Mouse (Mus musculus) myocyte (in vitro differentiated cells): Measurements from ENCODE around the gene Lsm2. TPM values are rescaled to one million over a fixed set of nuclear protein-coding genes. Genes with fewer than 3 reads are reported as not detected.
"Not testable (repeated sequence)": the region's sequence is repeated elsewhere in the genome, so short reads cannot be mapped to it uniquely, and the experiment has no call there.

Source experiments
- H3K27me3 ChIP-seq: one replicate; pipeline ENCODE4 v1.6.1; 2011; ENCODE audit not compliant: control insufficient read depth, insufficient read depth, insufficient read length
- H3K36me3 ChIP-seq: one replicate; pipeline ENCODE4 v1.6.1; 2011; ENCODE audit not compliant: control insufficient read depth, insufficient read depth
- H3K4me2 ChIP-seq: one replicate; pipeline ENCODE4 v1.6.1; 2011; ENCODE audit warnings: low read depth, control low read depth
- H3K4me3 ChIP-seq: one replicate; pipeline ENCODE4 v1.5.1; 2011; ENCODE audit warnings: mild to moderate bottlenecking, control low read depth, moderate library complexity
- H3K79me2 ChIP-seq: one replicate; pipeline ENCODE4 v1.6.1; 2011; ENCODE audit not compliant: control insufficient read depth, insufficient read depth
- H3ac ChIP-seq: one replicate; pipeline ENCODE4 v1.6.1; 2011; ENCODE audit not compliant: control insufficient read depth, insufficient read length
- CEBPB ChIP-seq: IDR thresholded peaks from 2 replicates; pipeline ENCODE4 v1.6.1; 2011; ENCODE audit warnings: mild to moderate bottlenecking, moderate library complexity; ENCODE audit not compliant: poor library complexity, insufficient read depth, severe bottlenecking
- E2F4 ChIP-seq: IDR thresholded peaks from one replicate; pipeline ENCODE4 v1.6.1; 2011; ENCODE audit warnings: mild to moderate bottlenecking, control low read depth, moderate library complexity; ENCODE audit not compliant: insufficient read depth
- MAX ChIP-seq: IDR thresholded peaks from one replicate; pipeline ENCODE4 v1.6.1; 2011; ENCODE audit warnings: low read depth, mild to moderate bottlenecking, control low read depth
- MYOD1 ChIP-seq, 3 experiments: IDR thresholded peaks; one replicate each; pipeline ENCODE4 v1.6.1; 2011; ENCODE audit warnings: control low read depth in 2 of 3, low read depth in 2 of 3, mild to moderate bottlenecking in 2 of 3, moderate library complexity in 1 of 3; ENCODE audit not compliant: insufficient read length in 2 of 3, control insufficient read depth in 1 of 3
- POLR2A ChIP-seq: IDR thresholded peaks from one replicate; pipeline ENCODE4 v1.6.1; 2011; ENCODE audit warnings: low read depth, mild to moderate bottlenecking, control low read depth, moderate library complexity; ENCODE audit not compliant: insufficient read length
- POLR2AphosphoS2 ChIP-seq: IDR thresholded peaks from one replicate; pipeline ENCODE4 v1.6.1; 2011; ENCODE audit warnings: low read depth, control low read depth; ENCODE audit not compliant: insufficient read length
- REST ChIP-seq: IDR thresholded peaks from one replicate; pipeline ENCODE4 v1.6.1; 2011; ENCODE audit warnings: mild to moderate bottlenecking, control low read depth, moderate library complexity; ENCODE audit not compliant: insufficient read depth, insufficient read length
- SRF ChIP-seq: IDR thresholded peaks from one replicate; pipeline ENCODE4 v1.6.1; 2011; ENCODE audit warnings: low read depth; ENCODE audit not compliant: control insufficient read depth, insufficient read length
- TCF12 ChIP-seq: IDR thresholded peaks from one replicate; pipeline ENCODE4 v1.6.1; 2011; ENCODE audit warnings: mild to moderate bottlenecking, control low read depth; ENCODE audit not compliant: poor library complexity, insufficient read depth, severe bottlenecking
- TCF3 ChIP-seq: IDR thresholded peaks from one replicate; pipeline ENCODE4 v1.6.1; 2011; ENCODE audit warnings: low read depth, control low read depth; ENCODE audit not compliant: insufficient read length
- USF1 ChIP-seq: IDR thresholded peaks from one replicate; pipeline ENCODE4 v1.6.1; 2011; ENCODE audit warnings: low read depth, mild to moderate bottlenecking, control low read depth, moderate library complexity
- polyA plus RNA-seq: library from polyadenylated mRNA; unstranded; fragments of >200 nt; fragmentation: generic; extraction: Trizol; gene quantifications from one replicate; pipeline ENCODE4 v1.2.1, GENCODE M21; 2012; ENCODE audit warnings: missing spikeins

The Lsm2 gene
- polyA plus RNA-seq, 1 experiment, result 52.3 TPM

DNA sequence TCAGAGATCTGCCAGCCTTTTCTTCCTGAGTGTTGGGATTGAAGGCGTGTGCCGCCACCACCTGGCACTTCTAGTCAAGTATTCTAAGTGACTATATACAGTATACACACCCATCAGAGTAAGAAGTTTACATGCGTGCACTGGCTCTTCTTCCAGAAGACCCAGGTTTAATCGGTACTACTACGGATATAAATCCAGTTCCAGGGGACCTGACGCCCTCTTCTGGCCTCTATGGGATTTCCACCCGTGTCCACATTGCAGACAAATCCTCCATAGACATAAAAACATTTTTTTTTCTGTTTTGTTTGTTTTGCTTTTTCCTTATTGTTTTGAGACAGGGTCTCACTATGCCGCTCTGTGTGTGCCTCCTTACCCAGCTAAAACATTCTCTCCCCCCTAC is 34.1 kb upstream of the Lsm2 start:
- TF ChIP-seq TCF3 (no peak), E2F4 (no peak), SRF (no peak), TCF12 (no peak), POLR2A (no peak), REST (no peak)
- H3K4me3 ChIP-seq, result no peak overlapping the region
- H3K36me3 ChIP-seq, result peaks cover 14% of the 10 kb centered on the region
- no peak overlapping the region for H3ac ChIP-seq
- no peak overlapping the region for H3K4me2 ChIP-seq
- H3K79me2 ChIP-seq, result peaks cover 18% of the 10 kb centered on the region
- H3K27me3 ChIP-seq, result no peaks in the 10 kb centered on the region

DNA sequence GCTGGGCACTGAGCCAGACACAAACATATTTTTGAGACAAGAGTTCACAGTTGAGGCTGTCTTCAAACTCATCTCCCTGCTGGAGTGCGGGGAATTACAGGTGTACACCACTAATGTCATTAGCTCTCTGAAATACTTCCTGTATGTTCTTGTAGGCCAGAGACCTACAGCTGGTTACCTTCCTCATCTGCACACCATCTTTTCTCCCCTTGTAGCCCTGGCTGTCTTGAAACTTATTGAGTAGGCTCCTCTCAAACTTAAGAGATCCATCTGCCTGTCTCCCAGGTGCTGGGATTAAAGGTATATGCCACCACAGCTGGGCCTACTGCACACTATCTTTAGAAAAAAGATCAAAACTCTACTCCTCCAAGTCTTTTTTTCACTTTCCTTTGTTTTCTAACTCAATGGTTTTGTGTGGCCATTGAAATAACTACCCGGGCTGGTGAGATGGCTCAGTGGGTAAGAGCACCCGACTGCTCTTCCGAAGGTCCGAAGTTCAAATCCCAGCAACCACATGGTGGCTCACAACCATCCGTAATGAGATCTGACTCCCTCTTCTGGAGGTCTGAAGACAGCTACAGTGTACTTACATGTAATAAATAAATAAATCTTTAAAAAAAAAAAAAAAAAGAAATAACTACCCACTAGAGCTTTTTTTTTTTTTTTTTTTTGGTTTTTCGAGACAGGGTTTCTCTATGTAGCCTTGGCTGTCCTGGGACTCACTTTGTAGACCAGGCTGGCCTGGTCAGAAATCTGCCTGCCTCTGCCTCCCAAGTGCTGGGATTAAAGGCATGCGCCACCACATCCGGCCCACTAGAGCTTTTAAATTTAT is 32.7 kb upstream of the Lsm2 start:
- peaks cover 14% of the 10 kb centered on the region for H3K36me3 ChIP-seq
- peaks cover 18% of the 10 kb centered on the region for H3K79me2 ChIP-seq
- not testable (repeated sequence) for H3K4me2 ChIP-seq, H3ac ChIP-seq, H3K4me3 ChIP-seq, H3K27me3 ChIP-seq

- H3K79me2 ChIP-seq, result peaks cover 18% of the 10 kb centered on the region
- peaks cover 14% of the 10 kb centered on the region for H3K36me3 ChIP-seq
- H3K27me3 ChIP-seq, result no peaks in the 10 kb centered on the region
- H3K4me3 ChIP-seq, result no peak overlapping the region
- no peak overlapping the region for H3K4me2 ChIP-seq
- H3ac ChIP-seq, result no peak overlapping the region
- TF ChIP-seq POLR2AphosphoS2 (peak; percentile 82), POLR2A (peak; percentile 44), REST (no peak)
Measured at GRCm38 (mm10) chr17:34949553-34949969, 32.1 kb upstream of the Lsm2 start.

- Histone ChIP-seq H3K4me2 (peak overlapping the region; percentile 85), H3K27me3 (no peaks in the 10 kb centered on the region), H3ac (peak overlapping the region; percentile 48), H3K79me2 (peaks cover 18% of the 10 kb centered on the region), H3K36me3 (peaks cover 14% of the 10 kb centered on the region), H3K4me3 (peak overlapping the region; percentile 99)
- TF ChIP-seq TCF12 (no peak), REST (no peak), POLR2A (peak; percentile 6), POLR2AphosphoS2 (peak; percentile 17)
Measured at GRCm38 (mm10) chr17:34950514-34951455, 30.9 kb upstream of the Lsm2 start.

GRCm38 (mm10) chr17:34951636-34952377 is 29.9 kb upstream of the Lsm2 start:
- Histone ChIP-seq H3K4me2 (peak overlapping the region; percentile 85), H3K79me2 (peaks cover 18% of the 10 kb centered on the region), H3ac (peak overlapping the region; percentile 48), H3K27me3 (no peaks in the 10 kb centered on the region), H3K4me3 (peak overlapping the region; percentile 99), H3K36me3 (peaks cover 14% of the 10 kb centered on the region)
- no peak for TF ChIP-seq POLR2AphosphoS2
- TF ChIP-seq USF1, result peak; percentile 59
- no peak for TF ChIP-seq MAX
- TF ChIP-seq SRF, result no peak
- no peak for TF ChIP-seq POLR2A
- no peak for TF ChIP-seq E2F4
- TF ChIP-seq MYOD1 (IDR thresholded peaks at IDR 0.05; ENCODE audit: control insufficient read depth in 1 of 3, insufficient read length in 2 of 3, low read depth in 2 of 3), result no peak
- no peak for TF ChIP-seq TCF3
- TF ChIP-seq CEBPB, result no peak
